Mouse (Mus musculus) CH12F3 (cell line): Measurements from ENCODE around the gene Cox17.

ENCODE experiments used
- in situ Hi-C: fragments of 300-500 bp; cut with MboI; formaldehyde crosslinking; loops from 2 replicates; pipeline ENCODE4 v1.14.3; 2020; ENCODE audit warnings: low sequenced_read_pairs

Cox17 gene

DNA sequence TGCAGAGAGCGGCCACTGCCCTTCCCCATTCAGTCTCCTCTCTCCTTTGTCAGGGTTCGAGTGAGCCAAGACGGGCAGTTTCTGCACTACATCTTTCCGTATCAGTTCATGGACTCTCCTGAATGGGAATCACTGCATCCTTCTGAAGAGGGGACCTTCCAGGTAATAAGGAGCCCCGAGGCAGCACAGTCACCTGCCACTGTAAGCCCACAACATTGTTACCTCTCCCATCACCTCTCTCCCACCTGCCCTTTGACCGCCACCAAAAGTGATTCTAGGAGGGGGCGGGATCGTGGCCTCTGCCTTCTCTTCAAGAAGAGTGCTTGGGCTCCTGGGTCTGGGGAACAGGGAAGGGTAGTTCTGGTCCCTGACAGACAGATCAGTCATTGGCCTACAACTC is 22.6 kb downstream of the Cox17 start:
- in situ Hi-C loops, result no loop called here

GRCm38 (mm10) chr16:38369992-38370484 is 23.2 kb downstream of the Cox17 start:
- in situ Hi-C loops, result no loop called here

- in situ Hi-C loops, result no loop called here
These were observed 24.0 kb downstream of the Cox17 start for GRCm38 (mm10) chr16:38370633-38371374.

GRCm38 (mm10) chr16:38371705-38372296 is 25.0 kb downstream of the Cox17 start:
- in situ Hi-C loops, result no loop called here

DNA sequence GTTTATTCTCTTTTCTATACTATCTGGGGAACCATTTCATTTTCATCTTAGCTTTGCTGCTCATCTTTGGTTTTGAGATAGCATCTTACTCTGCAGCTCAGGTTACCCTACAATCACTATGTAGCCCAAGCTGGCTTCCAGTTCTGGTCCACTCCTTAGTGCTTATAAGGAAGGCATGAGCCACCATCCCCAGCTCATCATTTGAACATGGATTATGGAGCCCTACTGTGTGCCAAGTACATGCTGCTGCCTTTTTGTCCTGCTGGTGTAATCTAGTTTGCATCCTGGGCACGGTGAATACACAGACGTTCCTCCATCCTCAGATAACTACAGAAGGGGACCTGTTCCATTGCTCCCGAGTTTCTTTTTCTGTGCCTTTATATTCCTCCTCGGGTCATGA is 26.1 kb downstream of the Cox17 start:
- in situ Hi-C loops, result no loop called here

DNA sequence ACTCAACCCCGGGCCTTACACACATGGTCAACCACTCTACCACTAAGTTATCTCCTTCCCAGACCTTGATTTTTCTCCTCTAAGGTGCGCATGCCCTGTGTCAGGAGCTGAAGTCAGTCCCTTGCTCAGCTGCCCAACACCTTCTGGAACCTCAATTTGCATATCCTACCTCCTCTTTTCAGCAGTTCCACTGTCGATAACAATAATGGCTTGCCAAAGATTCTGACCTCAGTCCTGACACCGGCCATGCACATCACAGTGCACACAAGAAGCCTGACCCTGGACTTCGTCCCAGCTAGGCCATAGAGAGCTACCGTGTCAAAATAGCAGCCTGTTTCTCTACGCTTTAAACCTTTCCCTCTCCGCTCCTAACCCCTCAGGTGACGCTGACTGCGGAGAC is 26.6 kb downstream of the Cox17 start:
- in situ Hi-C loops, result no loop called here

GRCm38 (mm10) chr16:38373941-38374340 is 27.1 kb downstream of the Cox17 start:
- in situ Hi-C loops, result no loop called here

GRCm38 (mm10) chr16:38374379-38375140 is 27.8 kb downstream of the Cox17 start:
- in situ Hi-C loops, result no loop called here

- in situ Hi-C loops, result no loop called here
These were observed 28.4 kb downstream of the Cox17 start for GRCm38 (mm10) chr16:38375182-38375581.

DNA sequence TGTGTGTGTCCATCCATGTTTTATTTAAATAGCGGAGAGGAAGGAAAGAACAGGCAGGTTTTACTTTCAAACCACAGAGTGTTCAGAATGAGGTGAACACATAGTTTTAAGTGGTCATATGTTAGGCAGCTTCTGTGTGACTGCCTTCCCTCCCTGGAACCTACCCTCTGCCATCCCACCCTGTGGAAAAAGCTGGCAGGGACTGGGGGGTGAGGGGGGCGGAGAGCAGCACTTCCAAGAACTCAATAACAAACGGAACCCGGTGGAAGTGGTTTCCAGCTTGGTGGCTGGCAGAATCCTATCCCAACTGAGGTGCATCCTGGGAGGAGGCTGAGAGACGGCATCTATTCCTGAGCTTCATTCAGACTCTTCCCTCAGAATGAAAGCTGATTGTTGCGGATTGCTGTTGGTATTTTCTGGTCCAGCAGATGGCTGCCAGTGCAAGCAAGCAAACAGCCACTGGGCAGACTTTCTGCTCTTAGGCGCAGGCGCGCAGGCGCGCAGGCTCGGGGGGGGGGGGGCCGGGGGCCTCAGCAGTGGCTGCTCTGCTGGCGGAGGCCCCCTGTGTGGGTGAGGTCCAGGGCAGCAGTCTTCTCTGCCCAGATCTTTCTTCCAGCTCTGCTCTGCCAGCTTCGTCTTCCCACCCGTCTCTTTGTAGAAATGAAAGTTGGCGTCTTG is 29.5 kb downstream of the Cox17 start:
- in situ Hi-C loops, result no loop called here

DNA sequence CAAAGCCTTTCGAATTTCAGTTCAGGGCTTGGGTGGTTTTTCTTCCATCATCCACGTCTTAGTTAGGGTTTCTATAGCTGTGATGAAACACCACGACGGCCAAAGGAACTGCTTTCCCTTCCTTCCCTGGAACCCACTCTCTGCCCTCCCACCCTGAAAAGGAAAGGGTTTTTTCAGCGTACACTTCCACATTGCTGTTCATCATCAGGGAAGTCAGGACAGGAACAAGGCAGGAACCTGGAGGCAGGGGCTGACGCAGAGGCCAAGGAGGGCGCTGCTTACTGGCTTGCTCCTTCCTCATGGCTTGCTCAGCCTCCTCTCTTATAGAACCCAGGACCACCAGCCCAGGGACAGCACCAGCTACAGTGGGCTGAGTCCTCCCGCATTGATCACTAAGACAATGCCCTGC is 30.1 kb downstream of the Cox17 start:
- in situ Hi-C loops, result no loop called here

DNA sequence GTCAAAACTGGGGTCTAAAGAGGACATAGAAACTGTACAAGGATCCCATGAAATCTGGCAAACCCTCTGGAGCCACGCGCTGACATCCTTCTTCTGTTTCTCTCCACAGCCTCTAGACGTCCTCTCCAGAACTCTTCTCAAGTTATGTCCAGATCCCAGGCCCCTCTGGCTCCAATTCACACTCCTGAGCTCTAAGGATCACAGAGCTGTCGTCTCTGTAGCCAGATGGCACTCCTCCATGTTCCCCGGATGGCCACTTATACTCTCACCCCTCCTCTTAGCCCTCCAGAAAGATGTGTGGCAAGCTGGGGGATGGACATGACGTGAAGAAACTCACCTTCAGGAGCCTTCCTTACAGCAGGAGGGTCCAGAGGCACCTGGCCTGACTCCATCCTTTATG is 30.8 kb downstream of the Cox17 start:
- in situ Hi-C loops, result no loop called here

- in situ Hi-C loops, result no loop called here
These were observed 31.8 kb downstream of the Cox17 start for GRCm38 (mm10) chr16:38378591-38378990.

GRCm38 (mm10) chr16:38379088-38379487 is 32.3 kb downstream of the Cox17 start:
- in situ Hi-C loops, result no loop called here

- in situ Hi-C loops, result no loop called here
These were observed 32.7 kb downstream of the Cox17 start for GRCm38 (mm10) chr16:38379493-38379892.

GRCm38 (mm10) chr16:38379926-38380325 is 33.1 kb downstream of the Cox17 start:
- in situ Hi-C loops, result no loop called here

DNA sequence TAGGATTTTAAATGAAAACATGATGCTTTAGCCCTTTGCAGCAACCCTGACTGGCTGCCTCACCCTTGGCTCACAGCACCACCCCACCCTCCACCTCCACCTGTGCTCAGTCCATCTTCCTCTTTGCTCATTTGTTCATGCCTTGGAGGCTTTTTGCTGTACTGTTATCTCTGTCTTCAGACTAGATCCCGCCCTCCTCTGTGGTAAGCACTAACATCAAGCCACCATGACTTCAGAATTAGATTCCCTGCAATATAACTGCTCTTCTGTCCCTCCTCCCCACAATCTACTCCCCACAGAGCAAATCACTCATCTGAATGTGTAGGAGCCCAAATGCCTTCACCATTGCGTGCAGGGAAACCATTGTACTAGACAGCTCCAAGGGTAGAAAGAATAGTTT is 36.9 kb downstream of the Cox17 start:
- in situ Hi-C loops, result no loop called here

GRCm38 (mm10) chr16:38385184-38385634 is 38.4 kb downstream of the Cox17 start:
- in situ Hi-C loops, result no loop called here

- in situ Hi-C loops, result no loop called here
These were observed 38.9 kb downstream of the Cox17 start for GRCm38 (mm10) chr16:38385700-38386099.

- in situ Hi-C loops, result no loop called here
These were observed 40.6 kb downstream of the Cox17 start for GRCm38 (mm10) chr16:38387389-38387788.

GRCm38 (mm10) chr16:38388757-38389156 is 42.0 kb downstream of the Cox17 start:
- in situ Hi-C loops, result no loop called here
